Mouse (Mus musculus) Patski (cell line): ENCODE measurements at regions not wholly inside any gene's neighbourhood (a gene's known extent, or its start where the extent isn't known, plus 50 kb on each side); places are given as distances from the start of the nearest gene placed in this dataset.

Experiments
- ATAC-seq: fragments of 100-300 bp; one replicate; pipeline ENCODE4 v1.8.0; 2021
- CTCF ChIA-PET: fragments of 350-600 bp; sonication (Branson Sonifier 250); formaldehyde crosslinking; loops from one replicate; lab custom pipeline; 2022; ENCODE audit warnings: inconsistent platforms; lab: Charles Lee
- POLR2A ChIA-PET: fragments of 350-600 bp; sonication (Branson Sonifier 250); formaldehyde crosslinking; loops from one replicate; lab custom pipeline; 2022; ENCODE audit warnings: antibody characterized with exemption, inconsistent platforms; lab: Charles Lee
- DNase-seq: peaks from one replicate; pipeline ENCODE4 v3.0.0-alpha.2; 2011; ENCODE audit warnings: low read depth, low spot score
- H3K27me3 ChIP-seq: fragments of 371-371 bp; one replicate; pipeline ENCODE4 v1.5.1; 2021
- CTCF ChIP-seq: fragments of 100-300 bp; IDR thresholded peaks from one replicate; pipeline ENCODE4 v1.5.1; 2021
- in situ Hi-C: fragments of 300-500 bp; cut with MboI; formaldehyde crosslinking; loops from 3 replicates; pipeline ENCODE4 v1.11.1; 2018; ENCODE audit warnings: low pct_unique_long_range_greater_than_20kb, mixed read lengths

DNA sequence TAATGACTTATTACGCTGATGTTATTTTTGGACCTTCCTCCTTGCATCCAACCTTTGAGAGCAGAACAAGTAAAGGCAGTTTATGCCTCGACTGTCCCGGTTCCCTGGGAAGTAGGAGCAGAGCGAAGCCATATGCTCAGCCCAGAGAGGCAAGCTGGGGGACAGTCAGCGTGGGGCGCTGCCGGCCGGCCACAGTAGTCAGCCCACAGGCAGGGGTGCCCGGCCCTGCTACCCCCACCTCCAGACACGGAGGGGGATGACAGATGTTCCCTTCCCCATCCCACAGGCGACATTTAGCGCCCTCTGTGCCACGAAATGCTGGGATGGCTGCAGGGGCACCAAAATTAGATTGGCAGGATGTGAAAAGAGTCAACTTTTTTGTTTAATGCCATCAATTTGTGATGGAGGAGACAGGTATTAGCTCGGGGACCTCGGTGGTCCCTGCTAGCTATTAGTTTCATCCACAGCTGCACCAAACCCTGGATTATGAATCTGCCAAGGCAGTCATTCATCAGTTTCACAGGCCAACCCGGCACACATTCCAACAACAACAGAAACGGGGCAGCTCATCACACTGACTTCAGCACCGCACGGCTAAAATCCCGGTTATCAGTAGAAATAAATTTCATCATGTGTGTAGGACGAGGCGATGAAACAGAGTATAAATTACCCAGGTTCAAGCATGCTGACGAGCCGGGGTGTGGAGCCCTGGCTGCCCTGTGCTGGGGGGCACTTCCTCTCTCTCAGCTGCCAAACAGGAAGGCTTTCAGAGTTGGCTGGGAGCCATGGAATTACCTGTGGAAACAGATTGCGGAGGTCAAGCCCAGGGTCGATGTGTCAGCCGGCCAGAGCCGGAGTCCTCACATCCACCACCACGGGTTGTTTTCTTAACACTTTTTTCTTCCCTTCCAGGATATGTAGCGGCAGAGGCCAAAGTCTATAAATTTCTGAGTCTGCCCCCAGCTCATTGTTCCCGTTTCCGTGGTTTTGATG, 392.3 kb upstream of the Mgmt start:
- H3K27me3 ChIP-seq, result peaks cover 4% of the 10 kb centered on the region
- CTCF ChIA-PET, result no interaction called here
- DNase-seq, result no peak

DNA sequence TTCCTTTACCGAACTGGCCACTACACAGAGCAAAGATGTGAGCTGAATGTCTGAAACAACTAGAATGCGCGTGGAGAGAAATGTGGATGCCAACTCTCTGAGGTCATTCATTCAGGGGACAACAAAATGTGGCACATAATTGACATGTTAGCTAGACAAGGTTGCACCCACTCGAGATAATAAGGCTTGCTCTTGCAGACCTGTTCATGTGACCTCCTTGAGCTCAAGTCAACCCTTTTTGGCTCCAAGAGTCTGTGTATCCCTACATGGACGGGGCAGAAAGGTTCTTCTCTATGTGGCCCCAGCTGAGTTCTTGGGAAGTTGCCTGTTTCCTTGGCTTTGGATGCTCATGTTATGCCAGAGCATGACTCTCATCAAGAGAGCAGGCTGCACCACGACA, 383.0 kb upstream of the Mgmt start:
- H3K27me3 ChIP-seq, result no peaks in the 10 kb centered on the region
- DNase-seq, result no peak
- ATAC-seq, result no peak
- TF ChIP-seq CTCF, result no peak
- in situ Hi-C loops, result no loop called here
- POLR2A ChIA-PET, result no interaction called here
- CTCF ChIA-PET, result no interaction called here

More for the DNA sequence above, 392.3 kb upstream of the Mgmt start:
- TF ChIP-seq CTCF, result no peak
- POLR2A ChIA-PET, result no interaction called here
- in situ Hi-C loops, result no loop called here
- no peak for ATAC-seq

DNA sequence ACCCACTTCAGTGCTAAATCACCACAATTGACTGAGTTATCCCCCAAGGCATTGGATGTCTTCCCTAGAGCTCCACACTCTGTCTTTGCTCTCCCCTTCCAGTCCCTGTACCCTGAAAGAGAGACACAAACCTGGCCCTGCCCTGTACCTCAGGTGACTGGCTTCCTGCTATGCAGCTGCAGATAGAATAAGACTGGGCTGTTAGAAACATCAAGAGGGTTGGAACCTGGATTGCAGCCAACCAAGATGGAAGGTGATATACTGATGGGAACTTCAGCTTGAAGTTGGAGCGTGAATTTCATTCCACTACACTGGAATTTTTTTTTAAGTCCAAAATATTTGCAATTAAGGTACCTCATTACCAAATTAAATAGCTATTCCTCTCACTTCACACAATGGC, 379.0 kb upstream of the Mgmt start:
- no peak for DNase-seq
- CTCF ChIA-PET, result no interaction called here
- POLR2A ChIA-PET, result no interaction called here

DNA sequence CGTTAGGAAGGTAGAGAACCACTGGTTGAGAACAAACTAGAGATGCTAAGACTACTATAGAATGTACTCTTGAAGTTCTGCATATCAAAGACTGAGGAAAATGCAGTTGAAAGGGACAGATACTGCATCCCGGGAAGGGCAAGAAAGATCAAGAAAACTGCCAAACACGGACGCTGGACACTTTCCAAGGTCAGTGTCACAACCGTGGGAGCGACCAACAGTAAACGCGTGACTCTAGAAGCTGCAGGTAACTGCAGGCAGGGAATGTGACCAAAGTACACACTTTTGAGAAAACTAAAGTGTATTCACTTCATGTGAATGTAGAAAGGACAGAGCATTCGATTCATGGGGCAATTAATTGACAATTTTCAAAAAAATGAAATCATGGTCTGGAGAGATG, 368.6 kb upstream of the Mgmt start:
- no peak for DNase-seq
- in situ Hi-C loops, result no loop called here
- ATAC-seq, result no peak
- ChIA-PET POLR2A (no interaction called here), CTCF (no interaction called here)
- no peak for TF ChIP-seq CTCF
- no peaks in the 10 kb centered on the region for H3K27me3 ChIP-seq

More for the DNA sequence above, 379.0 kb upstream of the Mgmt start:
- in situ Hi-C loops, result no loop called here
- no peak for TF ChIP-seq CTCF
- ATAC-seq, result no peak
- no peaks in the 10 kb centered on the region for H3K27me3 ChIP-seq

DNA sequence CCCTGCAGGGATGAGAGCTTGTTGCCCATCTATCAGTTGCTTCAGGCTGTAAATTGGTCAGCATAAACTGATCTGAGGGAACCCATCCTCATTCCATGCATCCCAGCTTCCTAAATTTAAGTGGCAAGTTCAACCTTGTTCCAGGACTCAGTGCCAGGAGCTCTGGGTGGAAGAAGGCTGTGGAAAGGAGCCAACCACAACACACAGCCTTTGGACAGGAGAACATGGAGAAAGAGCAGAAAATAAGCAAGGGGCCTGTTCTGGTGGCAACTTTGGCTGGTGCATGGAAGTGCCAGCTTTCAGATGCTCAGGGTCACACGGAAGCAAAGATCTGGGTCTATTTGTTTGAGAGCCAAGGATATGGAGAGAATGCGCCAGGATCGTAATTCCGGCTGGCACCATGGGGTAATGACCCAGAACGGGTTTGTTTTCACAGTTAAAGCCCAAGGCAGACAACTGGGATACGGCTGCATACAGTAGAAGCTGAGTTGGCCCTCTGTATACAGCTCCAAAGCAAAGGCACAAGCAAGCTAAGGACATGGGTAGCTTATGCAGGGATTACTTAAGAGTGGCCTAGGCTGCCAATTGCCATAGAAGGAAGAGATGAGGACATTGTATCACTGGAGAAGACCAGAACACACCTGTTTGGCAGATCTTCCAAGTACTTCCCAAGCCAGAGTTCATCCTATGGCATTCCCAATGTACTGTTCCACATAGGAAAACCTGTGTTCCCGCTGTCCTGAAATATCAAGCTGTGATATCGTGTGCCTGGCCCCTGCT, 364.2 kb upstream of the Mgmt start:
- ChIA-PET POLR2A (no interaction called here), CTCF (interaction anchor here (0.9 to 1.0 kb wide), 2 partner anchors 8 to 20 kb away, joined by 3 read pairs; no protein-coding TSS in a partner anchor)
- ATAC-seq (no peak), DNase-seq (no peak)
- TF ChIP-seq CTCF, result no peak
- in situ Hi-C loops, result no loop called here
- H3K27me3 ChIP-seq, result no peaks in the 10 kb centered on the region

DNA sequence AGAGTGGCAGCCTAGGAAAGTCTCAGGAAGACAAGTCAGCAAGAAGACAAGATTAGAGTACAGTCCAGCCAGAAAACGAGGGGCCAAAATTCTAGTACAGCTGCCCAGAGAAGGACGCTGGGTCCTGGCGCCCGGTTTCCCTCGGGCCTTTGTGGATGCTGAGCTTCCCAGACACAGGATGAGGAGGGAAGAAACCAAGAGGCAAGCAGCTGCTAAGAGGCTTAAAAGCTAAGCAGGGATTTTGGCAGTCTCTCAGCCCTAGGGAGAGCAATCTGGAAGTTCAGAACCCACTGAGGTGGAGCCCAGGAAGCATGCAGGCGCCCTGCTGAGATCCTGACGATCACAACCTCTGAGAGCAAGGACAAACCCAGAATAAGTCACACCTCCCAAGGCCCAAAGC, 363.1 kb upstream of the Mgmt start:
- TF ChIP-seq CTCF, result no peak
- H3K27me3 ChIP-seq, result no peaks in the 10 kb centered on the region
- DNase-seq (no peak), ATAC-seq (no peak)
- CTCF ChIA-PET, result interaction anchor here (1.0 to 1.5 kb wide), 2 partner anchors 19 to 22 kb away, joined by 3 to 4 read pairs; no protein-coding TSS in a partner anchor
- POLR2A ChIA-PET, result no interaction called here
- in situ Hi-C loops, result no loop called here

DNA sequence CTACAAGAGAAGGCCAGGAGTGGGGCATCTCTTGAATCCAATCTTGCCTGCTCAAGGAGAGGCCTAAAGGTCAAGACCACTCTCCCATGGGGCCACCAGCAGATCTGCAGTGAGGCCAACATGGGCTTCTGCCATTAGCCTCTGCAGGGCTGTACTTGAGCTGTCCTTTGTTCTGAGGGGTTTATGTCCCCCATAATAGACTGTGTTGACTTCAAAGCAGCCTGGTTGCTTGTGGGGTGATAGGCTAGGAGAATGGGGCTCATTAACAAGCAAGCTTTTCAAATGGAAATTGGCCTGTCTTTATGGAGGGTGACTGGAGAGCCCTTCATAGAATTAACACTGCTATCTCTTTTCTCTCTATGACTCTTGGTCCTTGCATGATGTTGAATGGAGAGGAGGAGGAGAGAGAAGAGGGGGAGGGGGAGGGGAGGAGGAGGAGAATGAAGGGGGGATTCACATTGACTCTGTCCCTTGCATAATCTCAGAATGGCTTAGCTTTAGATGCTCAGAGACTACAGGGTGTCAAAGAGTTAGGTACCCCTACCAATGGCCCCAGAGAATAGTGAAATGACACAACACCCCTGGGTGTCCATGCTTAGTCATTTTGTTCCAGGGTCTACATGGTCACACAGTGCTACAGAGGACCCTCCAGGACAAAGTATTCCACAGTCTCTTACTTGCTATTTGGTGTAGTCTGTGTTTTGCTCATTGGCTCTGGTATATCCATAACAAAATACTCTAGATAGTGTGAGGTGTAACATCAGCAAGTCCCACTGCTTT, 352.3 kb upstream of the Mgmt start:
- no peak for TF ChIP-seq CTCF
- DNase-seq (no peak), ATAC-seq (no peak)
- in situ Hi-C loops, result no loop called here
- CTCF ChIA-PET, result no interaction called here
- POLR2A ChIA-PET, result no interaction called here
- no peaks in the 10 kb centered on the region for H3K27me3 ChIP-seq

DNA sequence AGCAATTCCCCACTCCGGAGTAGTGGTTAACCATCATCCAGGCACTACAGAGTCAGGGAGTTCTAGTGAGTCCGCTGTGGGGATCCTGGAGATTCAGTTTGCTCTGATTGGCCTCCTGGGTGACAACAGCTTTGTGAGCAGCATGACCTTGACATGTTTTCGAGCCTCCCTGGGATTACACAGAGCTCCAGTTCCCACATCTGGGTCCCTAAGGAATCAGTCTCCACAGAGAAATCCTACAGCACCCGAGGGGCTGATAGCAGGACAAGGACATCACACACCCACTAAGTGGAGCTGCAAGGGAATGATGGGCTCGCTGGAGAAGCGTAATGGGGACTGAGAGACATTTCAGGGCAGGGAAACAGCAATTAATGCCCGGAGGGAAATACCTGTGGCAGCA, 351.5 kb upstream of the Mgmt start:
- no peak for DNase-seq
- no peaks in the 10 kb centered on the region for H3K27me3 ChIP-seq
- in situ Hi-C loops, result no loop called here
- ChIA-PET CTCF (no interaction called here), POLR2A (no interaction called here)
- no peak for ATAC-seq
- no peak for TF ChIP-seq CTCF

DNA sequence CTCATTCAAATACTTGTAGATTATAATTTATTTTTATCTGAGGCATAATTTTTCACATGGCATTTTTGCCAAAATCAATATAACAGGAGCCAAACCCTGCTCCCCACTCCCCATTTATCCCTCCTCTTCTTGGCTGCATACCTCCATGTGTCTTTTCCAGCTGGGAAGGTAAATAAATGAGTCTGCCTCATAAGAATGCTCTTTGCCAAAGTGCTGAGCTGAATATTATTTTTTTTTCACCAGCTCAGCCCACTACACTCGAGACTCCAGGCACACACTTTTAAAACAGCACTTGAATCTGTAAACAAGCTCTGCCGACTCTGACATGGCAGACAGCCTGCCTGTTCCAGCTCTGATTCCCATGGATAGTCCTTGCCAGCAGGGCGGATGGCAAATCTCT, 346.6 kb upstream of the Mgmt start:
- POLR2A ChIA-PET, result interaction anchor here (0.5 kb wide), 1 partner anchor 24 kb away, joined by 3 read pairs; no protein-coding TSS in a partner anchor
- CTCF ChIA-PET, result no interaction called here
- DNase-seq (no peak), ATAC-seq (no peak)
- no peaks in the 10 kb centered on the region for H3K27me3 ChIP-seq
- TF ChIP-seq CTCF, result no peak
- in situ Hi-C loops, result no loop called here

DNA sequence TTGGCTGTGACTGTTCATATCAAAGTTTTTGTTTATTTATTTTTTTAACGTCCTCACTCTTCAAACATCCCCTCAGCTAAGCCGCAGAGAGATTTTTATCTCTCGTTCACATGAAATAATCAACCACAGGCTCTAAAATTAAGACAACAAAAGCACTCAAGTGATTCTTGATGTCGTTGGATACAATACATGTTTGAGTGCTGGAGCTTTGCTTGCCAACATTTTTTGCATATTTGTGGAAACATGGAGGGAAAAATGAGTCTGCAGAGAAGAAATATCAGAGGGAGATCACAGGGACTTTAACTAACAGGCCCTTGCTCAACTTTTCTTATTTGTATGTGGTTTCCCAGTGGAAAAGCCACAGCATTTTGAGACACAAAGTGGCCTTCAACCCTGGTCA, 338.0 kb upstream of the Mgmt start:
- TF ChIP-seq CTCF, result no peak
- DNase-seq, result peak; percentile 17
- in situ Hi-C loops, result no loop called here
- H3K27me3 ChIP-seq, result no peaks in the 10 kb centered on the region
- ChIA-PET CTCF (no interaction called here), POLR2A (interaction anchor here (0.6 kb wide), 1 partner anchor 713 kb away, joined by 4 read pairs; no protein-coding TSS in a partner anchor)
- no peak for ATAC-seq
